Mouse (Mus musculus) ES-E14 (cell line): ENCODE measurements around the gene Adgrg1.

Experiments
- HCFC1 ChIP-seq: IDR thresholded peaks from 2 replicates; pipeline ENCODE4 v1.6.1; 2012; ENCODE audit warnings: low read length, inconsistent platforms, borderline replicate concordance; ENCODE audit not compliant: insufficient read depth
- ZNF384 ChIP-seq: IDR thresholded peaks from 2 replicates; pipeline ENCODE4 v1.6.1; 2012; ENCODE audit warnings: low read depth, low read length, inconsistent platforms

- TF ChIP-seq HCFC1 (no peak), ZNF384 (no peak)
Observed at GRCm38 (mm10) chr8:94952086-94952485, 22.5 kb upstream of the Adgrg1 start.
